Mouse (Mus musculus) embryonic facial prominence, embryonic 11.5 days (tissue): Measurements from ENCODE around the gene Srgap1. TPM values are rescaled to one million over a fixed set of nuclear protein-coding genes. Genes with fewer than 3 reads are reported as not detected.

Experiments
- ATAC-seq: fragments of 200-750 bp; cut with Nextera tagmentation; replicated peaks from 2 replicates; pipeline ENCODE4 v1.8.0; 2017; ENCODE audit warnings: low read depth; ENCODE audit not compliant: insufficient number of reproducible peaks, low FRiP score, low TSS enrichment
- DNase-seq: peaks from one replicate; pipeline ENCODE4 v3.0.0-alpha.2; 2015; ENCODE audit warnings: low spot score
- H3K27ac ChIP-seq: fragments of 300-500 bp; sonication (generic); replicated peaks from 2 replicates; pipeline ENCODE4 v1.5.1; 2014; ENCODE audit warnings: mild to moderate bottlenecking, low read depth, low read length, control low read depth
- H3K27me3 ChIP-seq: fragments of 300-500 bp; sonication (generic); 2 replicates; pipeline ENCODE4 v1.6.1; 2014; ENCODE audit warnings: mild to moderate bottlenecking, low read length, moderate library complexity, mixed read lengths; ENCODE audit not compliant: control insufficient read depth, insufficient read depth
- H3K36me3 ChIP-seq: fragments of 300-500 bp; sonication (generic); replicated peaks from 2 replicates; pipeline ENCODE4 v1.6.1; 2014; ENCODE audit warnings: low read depth, mild to moderate bottlenecking, low read length, moderate library complexity, mixed read lengths; ENCODE audit not compliant: control insufficient read depth, insufficient read depth
- H3K4me1 ChIP-seq: fragments of 300-500 bp; sonication (generic); 2 replicates; pipeline ENCODE4 v1.6.1; 2014; ENCODE audit warnings: low read length, mixed read lengths; ENCODE audit not compliant: control insufficient read depth, insufficient read depth
- H3K4me2 ChIP-seq: fragments of 300-500 bp; sonication (generic); 2 replicates; pipeline ENCODE4 v1.6.1; 2014; ENCODE audit warnings: low read depth, mild to moderate bottlenecking, control low read depth, low read length, moderate library complexity
- H3K4me3 ChIP-seq: fragments of 300-500 bp; sonication (generic); 2 replicates; pipeline ENCODE4 v1.5.1; 2014; ENCODE audit warnings: low read depth, low read length, control low read depth
- H3K9ac ChIP-seq: fragments of 300-500 bp; sonication (generic); replicated peaks from 2 replicates; pipeline ENCODE4 v1.6.1; 2014; ENCODE audit warnings: mild to moderate bottlenecking, control low read depth, low read length
- H3K9me3 ChIP-seq: fragments of 300-500 bp; sonication (generic); replicated peaks from 2 replicates; pipeline ENCODE4 v1.6.1; 2016; ENCODE audit warnings: mild to moderate bottlenecking, low read length, inconsistent platforms, mixed read lengths; ENCODE audit not compliant: control insufficient read depth
- WGBS: fragments of 180-500 bp; shearing (Covaris S2); extraction: QIAGEN DNeasy Blood & Tissue Kit; methylation state at CpG from one replicate; pipeline ENCODE4 v1.1.7; 2014; 5-methylcytosine and 5-hydroxymethylcytosine counted together
- polyA plus RNA-seq: library from polyadenylated mRNA; unstranded; fragments of >200 nt; fragmentation: Nextera tagmentation; extraction: Ambion mirVana; gene quantifications from 2 replicates; pipeline ENCODE4 v1.2.1, GENCODE M21; 2014

Gene Srgap1
- polyA plus RNA-seq, 1 experiment from 2014 or later, result 8.8 TPM

DNA sequence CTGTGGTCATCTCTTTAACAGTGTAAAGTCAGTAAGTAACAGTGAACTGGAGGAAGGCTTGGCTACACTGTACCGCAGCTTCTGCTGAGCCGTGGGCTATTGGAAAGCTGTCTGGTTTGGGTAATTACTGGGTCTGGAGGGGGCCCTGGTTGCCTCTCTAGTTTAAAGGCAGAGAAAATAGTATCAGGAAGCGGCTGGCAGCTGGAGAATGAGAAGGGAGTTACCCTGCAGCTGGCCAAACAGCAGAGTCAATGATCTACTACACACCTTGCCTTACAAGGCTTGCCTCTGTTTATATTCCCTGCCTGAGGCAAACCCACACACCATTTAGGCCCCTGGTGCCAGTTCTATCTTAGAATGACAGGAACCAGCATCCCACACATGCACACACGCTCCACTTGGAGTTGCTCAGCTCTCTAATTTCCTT lies 174.0 kb downstream of the Srgap1 start:
- H3K4me1 ChIP-seq, result no peaks in the 10 kb centered on the region
- no peak overlapping the region for H3K9ac ChIP-seq
- 21% methylated on average over 4 of the region's 4 CpGs for WGBS
- no peaks in the 10 kb centered on the region for H3K9me3 ChIP-seq
- ATAC-seq (peak; percentile 61; the same call in 1 of the 2 replicates), DNase-seq (peak; percentile 52)
- peak overlapping the region; percentile 20; the same call in 1 of the 2 replicates for H3K27ac ChIP-seq
- no peaks in the 10 kb centered on the region; the same call in 1 of the 2 replicates for H3K36me3 ChIP-seq
- no peak overlapping the region for H3K4me3 ChIP-seq
- no peak overlapping the region for H3K4me2 ChIP-seq
- no peaks in the 10 kb centered on the region for H3K27me3 ChIP-seq

DNA sequence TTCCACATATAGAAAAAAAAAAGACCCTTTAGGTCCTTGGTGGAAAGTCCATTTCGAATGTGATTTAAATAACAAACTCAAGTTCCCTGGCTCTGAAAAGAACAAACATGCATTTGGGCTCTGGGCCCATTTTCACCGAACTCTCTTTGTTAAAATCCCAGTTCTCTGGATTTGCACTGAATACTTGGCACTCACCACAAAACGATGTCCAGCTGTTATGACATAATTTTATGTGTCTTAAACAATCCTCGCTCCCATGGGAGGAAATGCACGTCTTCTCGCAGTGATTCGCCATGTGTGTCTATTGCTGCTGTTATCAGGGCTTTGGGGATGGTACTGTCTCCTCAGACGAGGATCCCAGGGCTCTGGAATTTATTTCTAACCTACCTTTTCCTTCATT lies 177.2 kb downstream of the Srgap1 start:
- Histone ChIP-seq H3K4me1 (no peaks in the 10 kb centered on the region), H3K9me3 (no peaks in the 10 kb centered on the region), H3K27ac (no peak overlapping the region), H3K4me3 (no peak overlapping the region), H3K9ac (no peak overlapping the region), H3K4me2 (no peak overlapping the region), H3K36me3 (no peaks in the 10 kb centered on the region; the same call in 1 of the 2 replicates), H3K27me3 (no peaks in the 10 kb centered on the region)
- no peak for DNase-seq
- ATAC-seq, result no peak
- 73% methylated on average over 8 of the region's 8 CpGs for WGBS

DNA sequence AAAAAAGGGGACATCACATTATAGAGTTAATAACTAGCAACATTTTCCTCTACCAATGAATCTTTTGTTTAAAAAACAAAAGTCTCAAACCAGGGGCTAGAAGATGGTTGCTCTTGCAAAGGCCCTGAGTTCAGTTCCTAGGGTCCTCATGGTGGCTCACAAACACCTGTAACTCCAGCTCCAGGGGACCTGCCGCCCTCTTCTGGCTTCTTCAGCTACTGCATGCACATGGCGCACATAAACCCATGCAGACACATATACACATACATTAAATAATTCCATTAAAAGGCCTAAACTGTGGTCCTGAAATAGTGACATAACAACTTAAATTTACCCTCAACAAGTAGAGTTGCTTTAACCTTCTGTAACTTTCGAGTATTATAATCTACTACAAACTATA lies 178.9 kb downstream of the Srgap1 start:
- DNase-seq (no peak), ATAC-seq (no peak)
- Histone ChIP-seq H3K4me3 (no peak overlapping the region), H3K36me3 (no peaks in the 10 kb centered on the region; the same call in 1 of the 2 replicates), H3K9ac (no peak overlapping the region), H3K27ac (no peak overlapping the region), H3K4me2 (no peak overlapping the region), H3K27me3 (no peaks in the 10 kb centered on the region), H3K9me3 (no peaks in the 10 kb centered on the region), H3K4me1 (no peaks in the 10 kb centered on the region)
- 98% methylated on average over 3 of the region's 3 CpGs for WGBS

DNA sequence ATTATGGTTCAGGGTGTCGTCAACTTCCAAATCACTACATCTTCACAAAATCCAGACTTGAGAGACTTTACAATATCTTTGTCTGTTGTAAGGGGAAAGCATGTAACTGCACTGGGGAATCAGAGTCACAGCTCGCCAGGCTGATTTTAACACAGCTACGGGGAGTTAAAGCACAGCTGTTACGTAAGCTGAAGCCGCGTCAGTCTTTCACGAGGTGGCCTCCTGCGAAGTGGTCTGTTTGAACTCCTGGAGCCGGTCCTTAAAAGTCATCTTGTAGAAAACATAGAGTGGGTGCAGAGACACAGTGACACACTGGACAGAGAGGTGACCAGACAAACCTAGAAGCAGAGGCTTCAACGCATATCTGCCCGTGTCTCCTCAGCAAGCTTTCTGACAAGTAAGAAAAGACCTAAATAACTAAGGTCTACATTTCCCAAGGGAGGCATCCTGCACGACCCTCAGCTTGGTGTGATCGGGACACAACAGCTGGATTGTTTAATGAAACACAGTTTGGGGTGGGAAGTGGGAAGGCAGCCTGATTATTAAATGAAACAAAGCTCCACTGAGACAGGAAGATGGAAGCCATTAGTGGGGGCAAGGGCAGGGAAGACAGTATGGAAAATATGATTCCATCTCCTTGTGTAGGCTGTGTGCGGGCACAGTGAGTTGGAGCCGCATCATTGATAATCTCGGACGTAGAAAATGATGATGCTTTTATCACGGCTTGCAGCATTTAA lies 181.4 kb downstream of the Srgap1 start:
- Histone ChIP-seq H3K4me2 (no peak overlapping the region), H3K27me3 (no peaks in the 10 kb centered on the region), H3K9ac (no peak overlapping the region), H3K9me3 (no peaks in the 10 kb centered on the region), H3K36me3 (no peaks in the 10 kb centered on the region; the same call in 1 of the 2 replicates), H3K4me1 (no peaks in the 10 kb centered on the region), H3K27ac (no peak overlapping the region), H3K4me3 (no peak overlapping the region)
- 41% methylated on average over 18 of the region's 18 CpGs for WGBS
- ATAC-seq (no peak), DNase-seq (peak; percentile 30)

DNA sequence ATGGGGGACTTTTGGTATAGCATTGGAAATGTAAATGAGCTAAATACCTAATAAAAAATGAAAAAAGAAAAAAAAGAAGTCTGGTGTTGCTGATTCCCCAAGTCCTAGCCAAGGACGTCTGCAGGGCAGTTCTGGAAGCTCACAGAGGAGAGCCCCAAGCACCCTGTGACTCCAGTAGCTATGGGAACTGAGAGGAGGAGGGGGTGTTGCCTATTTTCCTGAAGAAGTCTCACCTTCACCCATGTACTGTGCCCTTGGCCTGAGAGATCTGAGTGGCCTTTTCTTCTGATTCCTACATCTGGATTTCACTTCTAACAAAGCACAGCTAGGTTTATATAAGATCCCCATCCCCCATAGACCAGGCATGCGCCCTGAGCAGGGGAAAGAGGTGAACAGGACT lies 186.2 kb downstream of the Srgap1 start:
- H3K9me3 ChIP-seq, result no peaks in the 10 kb centered on the region
- ATAC-seq (no peak), DNase-seq (no peak)
- H3K27me3 ChIP-seq, result no peaks in the 10 kb centered on the region
- no peak overlapping the region for H3K9ac ChIP-seq
- WGBS, result 51% methylated on average over 2 of the region's 2 CpGs
- no peak overlapping the region for H3K27ac ChIP-seq
- H3K36me3 ChIP-seq, result no peaks in the 10 kb centered on the region
- H3K4me3 ChIP-seq, result no peak overlapping the region
- H3K4me1 ChIP-seq, result no peaks in the 10 kb centered on the region
- no peak overlapping the region for H3K4me2 ChIP-seq

DNA sequence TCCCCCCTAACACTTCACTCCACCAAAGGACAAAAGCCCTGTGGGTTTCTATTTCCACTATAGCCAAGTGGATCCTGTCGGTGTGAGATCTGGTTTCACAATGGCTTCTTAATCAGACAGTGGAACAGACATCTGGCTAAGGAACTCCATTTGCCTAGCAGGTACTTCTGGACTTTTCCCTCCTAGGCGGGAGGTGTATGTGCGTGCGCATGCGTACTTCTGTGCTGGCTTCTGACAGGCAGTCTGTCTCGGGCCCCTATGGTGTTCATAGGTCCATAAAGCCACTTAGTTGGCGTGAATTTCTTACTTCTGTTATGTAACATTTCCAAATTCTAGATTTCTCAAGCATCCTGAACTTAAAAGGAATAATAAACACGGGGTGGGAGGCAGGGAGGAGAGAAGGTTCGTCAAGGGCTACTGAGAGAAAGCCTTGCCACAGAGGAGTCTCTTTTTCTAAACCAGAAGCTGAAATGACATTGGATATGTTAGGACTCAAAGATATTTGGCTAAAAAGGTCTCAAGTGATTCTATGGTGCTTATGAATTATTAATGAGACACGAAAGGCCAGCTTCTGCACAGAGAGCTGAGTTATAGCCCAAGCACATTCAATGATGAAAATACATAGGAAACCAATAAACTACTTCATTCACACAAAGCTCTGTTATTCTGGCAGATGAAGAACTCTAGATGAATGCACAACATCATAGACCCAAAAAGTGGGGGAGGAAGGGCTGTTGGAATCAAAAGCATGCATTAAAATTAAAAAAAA lies 187.1 kb downstream of the Srgap1 start:
- Histone ChIP-seq H3K36me3 (no peaks in the 10 kb centered on the region), H3K9me3 (no peaks in the 10 kb centered on the region), H3K27me3 (no peaks in the 10 kb centered on the region), H3K4me1 (no peaks in the 10 kb centered on the region), H3K27ac (no peak overlapping the region), H3K4me3 (no peak overlapping the region), H3K4me2 (no peak overlapping the region), H3K9ac (no peak overlapping the region)
- no peak; the same call in 1 of the 2 replicates for ATAC-seq
- 74% methylated on average over 10 of the region's 10 CpGs for WGBS
- no peak for DNase-seq

DNA sequence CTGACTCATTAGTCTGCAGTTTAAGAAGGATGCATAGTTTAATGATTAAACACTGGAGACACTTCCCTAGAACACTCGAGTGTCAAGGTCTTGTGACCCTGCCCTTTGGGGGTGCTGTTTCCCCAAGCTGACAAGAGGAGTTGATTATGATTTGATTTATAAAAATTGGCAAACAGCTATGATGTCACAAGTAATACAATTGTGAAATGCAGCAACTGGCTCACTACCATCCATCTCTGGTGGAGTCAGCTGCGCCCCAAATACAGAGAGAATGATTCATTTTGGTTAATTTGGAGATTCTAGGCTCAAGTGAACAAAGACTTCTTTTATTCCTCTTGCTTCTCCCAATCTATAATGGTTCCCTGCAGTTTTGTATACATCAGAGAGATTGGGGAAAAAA lies 188.2 kb downstream of the Srgap1 start:
- Histone ChIP-seq H3K27ac (no peak overlapping the region), H3K27me3 (no peaks in the 10 kb centered on the region), H3K4me3 (no peak overlapping the region), H3K9ac (no peak overlapping the region), H3K9me3 (no peaks in the 10 kb centered on the region), H3K4me1 (no peaks in the 10 kb centered on the region), H3K4me2 (no peak overlapping the region), H3K36me3 (no peaks in the 10 kb centered on the region)
- DNase-seq (no peak), ATAC-seq (no peak)
- WGBS, result 76% methylated on average over 2 of the region's 2 CpGs

DNA sequence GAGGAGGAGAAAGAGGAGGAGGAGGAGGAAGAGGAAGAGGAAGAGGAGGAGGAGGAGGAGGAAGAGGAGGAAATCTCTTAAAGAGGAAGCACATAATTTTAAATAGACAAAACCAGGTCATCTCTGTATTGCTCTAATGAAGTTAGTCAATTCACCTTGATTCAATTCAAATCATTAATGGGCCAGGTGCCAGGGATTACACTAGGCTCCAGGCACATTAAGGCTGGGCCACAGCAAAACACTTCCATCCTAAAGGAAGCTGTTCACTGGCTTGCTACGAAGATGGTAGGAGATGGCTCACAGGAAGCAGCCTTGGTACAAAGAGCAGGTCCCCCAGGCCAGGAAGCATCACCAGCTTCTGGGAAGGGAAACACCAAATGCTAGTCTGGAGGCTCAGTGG lies 189.0 kb downstream of the Srgap1 start:
- WGBS, result 79% methylated on average over 1 of the region's 1 CpGs
- Histone ChIP-seq H3K4me3 (no peak overlapping the region), H3K27ac (no peak overlapping the region), H3K9ac (no peak overlapping the region), H3K9me3 (no peaks in the 10 kb centered on the region), H3K4me2 (no peak overlapping the region), H3K4me1 (no peaks in the 10 kb centered on the region), H3K36me3 (no peaks in the 10 kb centered on the region), H3K27me3 (no peaks in the 10 kb centered on the region)
- DNase-seq, result no peak
- ATAC-seq, result no peak
